Mouse (Mus musculus) granulocyte monocyte progenitor cell, adult 5-6 weeks (primary cell): ENCODE results near the gene Naa38. TPM values are rescaled to one million over a fixed set of nuclear protein-coding genes. Genes with fewer than 3 reads are reported as not detected.
A peak's percentile ranks its signal among the peaks of the same experiment; 100 is the strongest.

ENCODE experiments used
- ATAC-seq: replicated peaks from 2 replicates; pipeline ENCODE4 v1.8.0; 2016; ENCODE audit warnings: mild to moderate bottlenecking, moderate TSS enrichment, inconsistent platforms; ENCODE audit not compliant: poor library complexity, severe bottlenecking
- total RNA-seq, 2 experiments: library from RNA; stranded (forward) in 1 of 2; stranded (reverse) in 1 of 2; fragments of 200-712, 200-1000 nt in 1 of 2; fragments of >200 nt in 1 of 2; fragmentation: Nextera tagmentation in 1 of 2; gene quantifications; 2 replicates each; pipeline ENCODE4 v1.2.3; 2014 to 2017

Gene Naa38
- total RNA-seq, 2 experiments from 2014 or later = 112 to 170 TPM

- ATAC-seq = no peak
Measured at GRCm38 (mm10) chr11:69399201-69400082, 4.2 kb downstream of the Naa38 start.

- ATAC-seq = no peak
Measured at GRCm38 (mm10) chr11:69400083-69400850, 5.0 kb downstream of the Naa38 start.

- peak; percentile 85 for ATAC-seq
Measured at GRCm38 (mm10) chr11:69401210-69401637, 5.9 kb downstream of the Naa38 start.

DNA sequence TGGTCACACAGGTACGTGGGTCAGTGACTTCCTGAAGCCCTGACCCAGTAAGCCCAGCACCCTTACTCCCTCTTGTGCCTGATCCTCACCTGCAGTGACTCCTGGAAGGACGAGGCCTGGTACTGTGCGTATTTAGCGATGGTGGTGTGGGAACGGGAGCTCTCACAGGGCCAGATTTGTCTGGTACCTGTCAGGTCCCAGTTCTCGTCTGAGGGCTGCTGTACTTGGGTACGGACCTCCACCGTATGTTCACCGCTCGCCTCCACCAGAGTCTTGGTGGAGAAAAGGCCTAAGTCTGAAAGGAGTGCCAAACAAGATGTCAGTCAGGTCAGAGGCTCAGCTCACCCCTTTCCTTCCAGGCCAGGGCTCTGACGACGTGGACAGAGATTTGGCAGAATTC, 6.7 kb downstream of the Naa38 start:
- ATAC-seq = no peak

- no peak for ATAC-seq
Measured at GRCm38 (mm10) chr11:69403691-69404594, 8.7 kb downstream of the Naa38 start.

DNA sequence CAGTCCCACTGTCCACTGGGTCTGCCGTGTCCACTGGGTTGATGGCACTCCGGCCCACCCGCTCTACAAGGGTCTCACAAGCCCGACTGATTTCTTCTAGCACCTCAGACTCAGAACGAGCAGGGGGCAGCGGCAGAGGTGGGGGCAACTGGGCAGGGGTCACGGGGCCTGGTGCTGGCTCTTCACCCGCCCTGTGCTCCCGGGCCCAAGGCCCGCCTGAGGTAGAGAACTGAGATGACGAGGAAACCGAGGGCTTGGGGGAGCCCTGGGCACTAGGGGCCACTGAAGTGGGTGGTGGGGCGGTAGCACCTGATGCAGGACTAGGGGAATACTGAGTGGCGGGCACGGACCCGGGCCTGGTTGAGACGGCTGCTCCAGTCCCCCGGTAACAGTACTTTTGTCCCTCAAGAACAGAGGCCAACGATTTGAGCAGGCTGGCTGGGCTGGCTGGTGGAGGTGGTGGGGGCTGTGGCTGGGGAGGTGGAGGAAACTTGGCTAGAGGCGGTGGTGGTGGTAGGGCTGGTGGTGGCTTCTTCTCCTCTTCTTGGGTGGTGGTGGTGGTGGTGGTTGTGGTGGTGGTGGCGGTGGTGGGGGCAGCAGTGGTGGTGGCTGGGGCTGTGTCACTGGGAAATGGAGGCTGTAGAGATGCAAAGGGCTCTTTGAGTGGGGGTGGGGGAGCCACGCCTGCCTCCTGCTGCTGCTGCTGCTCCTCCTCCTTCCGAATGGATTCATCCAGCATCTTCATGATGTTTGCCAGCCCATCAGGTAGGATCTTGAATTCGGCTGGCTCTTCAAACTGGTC, 9.5 kb downstream of the Naa38 start:
- no peak for ATAC-seq

GRCm38 (mm10) chr11:69405397-69406200, 10.3 kb downstream of the Naa38 start:
- no peak for ATAC-seq

DNA sequence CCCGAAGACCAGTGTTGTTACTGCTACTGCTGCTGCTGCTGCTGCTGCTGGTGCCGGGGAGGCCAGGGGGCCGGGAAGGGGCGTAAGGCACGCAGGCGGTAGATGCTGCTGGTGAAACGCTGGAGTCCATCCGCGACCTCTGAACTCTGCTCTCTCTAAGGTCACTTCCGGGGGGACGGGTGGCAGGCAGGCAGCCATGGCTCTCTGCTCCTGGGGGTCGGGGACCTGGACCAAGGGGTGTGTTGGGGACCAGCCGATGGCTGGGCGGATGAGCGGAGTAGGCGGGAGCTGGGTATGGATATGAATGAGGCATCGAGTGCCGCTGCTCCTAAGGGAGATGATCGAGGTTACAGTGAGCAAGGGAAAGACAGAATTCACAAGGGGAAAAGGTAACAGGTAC, 11.0 kb downstream of the Naa38 start:
- ATAC-seq = no peak

DNA sequence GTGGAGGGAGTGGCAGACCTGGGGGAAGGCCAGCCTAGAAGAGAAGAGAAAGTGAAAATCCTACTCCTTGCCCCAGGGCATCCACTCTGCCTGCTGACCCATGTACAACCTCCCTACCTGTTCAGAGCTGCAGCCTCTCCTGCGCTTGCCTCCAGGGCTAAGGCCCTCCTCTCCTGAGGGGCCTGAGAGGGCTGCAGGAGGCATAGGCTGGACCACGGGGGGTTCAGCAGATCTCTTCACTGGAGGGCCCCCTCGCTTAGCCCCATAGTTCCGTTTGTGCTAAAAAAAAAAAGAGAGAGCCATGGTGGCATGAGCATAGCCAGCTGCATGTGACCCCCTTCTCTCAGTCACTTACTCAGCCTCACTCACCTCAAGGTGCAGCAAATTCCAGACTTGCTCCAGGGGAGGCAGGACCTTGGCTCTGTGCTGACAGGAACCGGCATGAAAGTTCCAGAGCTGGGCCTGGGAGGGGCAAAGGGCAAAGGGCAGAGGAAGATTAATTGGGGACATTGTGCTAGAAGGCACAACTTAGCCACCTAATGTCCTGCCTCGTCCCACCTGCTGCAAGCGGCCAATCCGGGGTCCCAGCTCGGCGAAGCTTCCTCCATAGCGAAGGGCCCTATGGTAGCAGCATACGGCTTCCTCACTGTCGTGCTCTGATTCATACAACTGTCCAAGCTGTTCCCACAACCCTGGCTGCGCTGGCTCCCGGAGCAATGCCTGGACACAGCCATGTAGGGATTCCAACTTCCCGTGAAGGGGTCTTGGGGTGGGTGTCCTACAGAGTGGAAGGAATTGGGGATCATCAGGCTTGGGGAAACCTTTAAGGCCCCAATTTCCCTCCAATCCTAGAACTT, 11.8 kb downstream of the Naa38 start:
- ATAC-seq = no peak

GRCm38 (mm10) chr11:69407724-69408004, 12.4 kb downstream of the Naa38 start:
- no peak for ATAC-seq

DNA sequence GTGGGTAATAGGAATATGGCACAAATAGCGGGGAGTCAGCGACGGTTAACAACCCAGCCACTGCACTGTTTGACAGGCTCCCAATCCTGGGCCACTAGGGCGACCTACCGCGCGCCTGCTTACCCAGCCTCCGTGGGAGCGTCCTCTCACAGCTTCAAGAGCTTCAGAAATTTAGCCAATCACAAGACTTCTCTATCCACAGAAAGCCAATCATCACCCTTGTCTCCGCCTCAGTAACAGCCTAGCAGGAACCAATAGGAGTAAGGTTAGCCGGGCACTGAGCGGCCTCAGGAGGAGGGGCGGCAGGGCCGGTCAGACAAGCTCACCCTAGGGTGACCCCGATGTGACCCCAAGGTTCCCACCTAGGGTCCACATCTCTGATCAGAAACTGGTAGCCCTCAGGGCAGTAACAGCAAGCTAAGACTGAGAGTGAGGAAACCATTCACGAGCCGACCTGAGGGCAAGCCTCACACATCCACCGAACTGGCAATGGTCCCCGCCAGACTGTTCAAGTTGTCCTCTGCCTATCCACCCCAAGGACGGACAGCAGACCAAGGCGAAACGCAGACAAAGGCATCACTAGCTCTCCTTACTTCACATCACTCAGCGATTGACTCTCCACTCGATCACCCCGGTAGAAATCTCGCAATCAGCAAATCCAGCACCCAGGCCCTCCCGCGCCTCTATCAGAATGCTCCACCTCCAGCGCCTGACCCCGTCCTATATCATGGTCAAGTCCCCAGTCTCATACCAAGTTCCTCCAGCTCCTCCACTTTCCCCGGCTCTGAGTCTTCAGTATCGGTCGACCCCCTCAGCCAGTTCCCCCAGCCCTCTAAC, 13.5 kb downstream of the Naa38 start:
- ATAC-seq = peak; percentile 45

DNA sequence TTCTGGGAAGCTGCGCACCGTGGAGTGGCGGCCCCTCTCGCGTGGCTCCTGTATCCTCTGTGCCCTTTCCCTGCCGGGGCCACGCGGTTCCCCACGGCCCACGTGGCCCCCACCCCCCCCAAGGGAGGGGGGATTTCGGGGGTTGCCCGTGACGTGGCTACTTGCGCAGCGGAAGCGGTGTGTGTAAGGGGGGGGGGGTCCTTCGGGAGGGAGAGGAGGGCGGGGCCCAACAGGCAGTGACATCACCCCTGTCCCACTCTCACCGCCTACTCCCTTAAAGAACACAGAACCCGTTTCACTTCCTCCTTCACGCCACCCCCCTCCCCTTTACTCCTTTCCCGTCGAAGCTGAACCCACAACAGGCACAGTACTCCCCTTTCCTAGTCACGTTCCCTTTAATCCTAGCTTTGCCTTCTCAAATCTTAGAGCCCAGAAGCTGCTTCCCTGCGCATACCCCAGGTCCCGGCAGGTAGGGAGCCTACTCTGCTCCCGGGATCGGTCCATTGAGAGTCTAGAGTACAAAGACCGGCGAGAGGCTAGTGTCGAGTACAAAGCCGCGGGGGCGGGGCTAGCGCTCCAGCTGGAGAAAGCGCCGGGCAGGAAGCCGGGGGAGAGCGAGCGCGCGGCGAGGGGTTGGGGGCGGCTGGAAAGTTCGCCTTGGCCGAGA, 14.2 kb downstream of the Naa38 start:
- ATAC-seq = peak; percentile 34

- no peak for ATAC-seq
Measured at GRCm38 (mm10) chr11:69410045-69410309, 14.7 kb downstream of the Naa38 start.

DNA sequence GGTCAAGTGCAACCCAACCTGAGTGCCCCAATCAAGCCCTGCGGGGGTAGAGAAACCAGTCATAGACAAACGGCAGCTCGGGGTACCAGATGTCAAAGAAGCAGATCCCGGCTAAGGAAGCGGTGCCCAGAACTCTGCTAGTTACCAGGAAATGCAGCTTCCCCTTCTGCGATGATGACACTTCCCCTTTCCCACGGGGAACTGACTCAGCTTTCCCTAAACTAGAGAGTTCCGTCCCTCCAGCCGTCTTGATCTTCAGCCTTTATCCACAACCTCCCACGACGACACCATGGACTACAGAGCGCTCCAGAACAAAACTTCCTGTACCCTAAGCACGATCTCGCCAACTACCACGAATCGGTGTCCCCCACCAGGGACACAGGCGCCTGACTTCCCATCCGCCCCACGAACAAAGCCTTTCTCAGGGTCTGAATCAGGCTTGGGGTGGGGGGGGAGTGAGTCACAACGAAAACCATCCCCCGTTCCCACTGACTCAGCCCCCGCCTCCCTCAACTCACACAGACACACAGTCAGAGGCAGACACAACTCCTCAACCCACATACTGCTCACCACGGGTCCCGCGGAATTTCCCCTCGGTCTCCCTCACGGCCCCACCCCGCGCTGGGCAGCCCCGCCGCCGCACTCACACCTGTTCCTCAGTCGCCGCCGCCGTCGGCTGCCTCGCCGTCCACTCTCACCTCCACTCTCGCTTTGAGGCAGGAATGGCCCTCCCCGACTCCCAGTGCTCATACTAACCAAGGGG, 15.2 kb downstream of the Naa38 start:
- ATAC-seq = peak; percentile 28

GRCm38 (mm10) chr11:69411073-69411535, 15.8 kb downstream of the Naa38 start:
- peak; percentile 16 for ATAC-seq
